ENCODE assay signal across 13 mouse cellular contexts in genomic region chr11:117946195-117946979, GRCm38 (mm10). TPM values are rescaled to one million over a fixed set of nuclear protein-coding genes. Genes with fewer than 3 reads are reported as not detected.
DNase-seq lines count a peak whose midpoint lies in the region; ATAC-seq lines count a peak whose summit lies in the region.
"Had no signal": no experiment of that assay in that cellular context is flagged by ENCODE, and none has a peak within 500 bp of the region (broad histone marks: within the 10 kb centered on the region; RNA-seq: fewer than 3 reads in every experiment).

No protein-coding gene starts in this region.

- WGBS in stomach, embryonic 16.5 days = 65% methylated on average over 11 of the region's 11 CpGs
- 84% methylated on average over 11 of the region's 11 CpGs for WGBS in midbrain, embryonic 16.5 days

- no peaks in the 10 kb centered on the region for H3K27me3 ChIP-seq in stomach, embryonic 16.5 days (ENCODE audit: control insufficient read depth, insufficient read depth, low read length)
- H3K27me3 ChIP-seq in midbrain, embryonic 16.5 days (ENCODE audit: control insufficient read depth, insufficient read depth, low read depth, low read length) = peaks cover 5% of the 10 kb centered on the region; the same call in 1 of the 2 replicates

- no peak overlapping the region for H3K4me3 ChIP-seq in stomach, embryonic 16.5 days (replicated peaks; ENCODE audit: low read length)
- no peak overlapping the region for H3K4me3 ChIP-seq in midbrain, embryonic 16.5 days (ENCODE audit: low read depth, low read length)
- H3K4me3 ChIP-seq: neural tube, embryonic 15.5 days had no signal

- no peaks in the 10 kb centered on the region for H3K9me3 ChIP-seq in stomach, embryonic 16.5 days (replicated peaks; ENCODE audit: control insufficient read depth, low read length)
- H3K9me3 ChIP-seq in midbrain, embryonic 16.5 days (replicated peaks; ENCODE audit: control insufficient read depth, low read length, poor library complexity, severe bottlenecking) = no peaks in the 10 kb centered on the region
- H3K9me3 ChIP-seq: neural tube, embryonic 15.5 days had no signal

- peak; percentile 44 for DNase-seq in adrenal gland, adult 2 months
- DNase-seq in adrenal gland, postnatal 10 days = no peak
- DNase-seq in lung, adult 18-20 months = peak; percentile 48 to 69
- no peak for DNase-seq in lung, postnatal 25 days (ENCODE audit: low spot score)
- peak; percentile 59 to 67 for DNase-seq in lung, postnatal 4 days
- no peak for DNase-seq in right cerebral cortex, adult 18-20 months
- DNase-seq: adrenal gland, postnatal 36 days; kidney, adult 2 months; right cerebral cortex, postnatal 4 days; thymus, postnatal 14 days had no signal

- H3K27ac ChIP-seq in stomach, embryonic 16.5 days (ENCODE audit: low read length) = peak overlapping the region; percentile 49
- no peak overlapping the region for H3K27ac ChIP-seq in midbrain, embryonic 16.5 days (ENCODE audit: low read length)
- H3K27ac ChIP-seq: neural tube, embryonic 15.5 days had no signal

- peaks cover 27% of the 10 kb centered on the region for H3K4me1 ChIP-seq in stomach, embryonic 16.5 days (ENCODE audit: control insufficient read depth, insufficient read depth, low read length)
- peaks cover 9% of the 10 kb centered on the region; the same call in 1 of the 2 replicates for H3K4me1 ChIP-seq in midbrain, embryonic 16.5 days (ENCODE audit: control insufficient read depth, insufficient read depth, low read length)

- no peaks in the 10 kb centered on the region for H3K36me3 ChIP-seq in stomach, embryonic 16.5 days (ENCODE audit: control insufficient read depth, insufficient read depth, low read length)
- no peaks in the 10 kb centered on the region for H3K36me3 ChIP-seq in midbrain, embryonic 16.5 days (ENCODE audit: control insufficient read depth, insufficient read depth, low read length)
- H3K36me3 ChIP-seq: neural tube, embryonic 15.5 days had no signal

- no peak overlapping the region for H3K9ac ChIP-seq in stomach, embryonic 16.5 days (ENCODE audit: low read length)
- no peak overlapping the region for H3K9ac ChIP-seq in midbrain, embryonic 16.5 days (ENCODE audit: low read depth, low read length)
- H3K9ac ChIP-seq: neural tube, embryonic 15.5 days had no signal

- ATAC-seq in stomach, embryonic 16.5 days (ENCODE audit: insufficient read depth, low FRiP score) = no peak
- no peak for ATAC-seq in midbrain, embryonic 16.5 days

- no peak overlapping the region for H3K4me2 ChIP-seq in stomach, embryonic 16.5 days (ENCODE audit: low read depth, low read length)
- H3K4me2 ChIP-seq in midbrain, embryonic 16.5 days (ENCODE audit: low read length) = no peak overlapping the region
- H3K4me2 ChIP-seq: neural tube, embryonic 15.5 days had no signal

RNA-seq across cellular contexts. Expression of gene Socs3, which starts 23.5 kb away (rescaled TPM):
- 1 to 10 TPM; 3.2 to 6.9 TPM for total RNA-seq in adrenal gland, adult 2 months (2021)
- 14.1 and 14.8 TPM in 2 replicates for polyA plus RNA-seq in adrenal gland, adult 2 months (2012; rRNA removed)
- 1 to 10 TPM; 5.0 to 9.0 TPM for total RNA-seq in adrenal gland, postnatal 10 days (2021)
- polyA plus RNA-seq in stomach, embryonic 16.5 days (2015; fragmentation: Nextera tagmentation; extraction: Ambion mirVana) = 16.1 and 17.4 TPM in 2 replicates
- 5.9 and 7.2 TPM in 2 replicates for polyA plus RNA-seq in midbrain, embryonic 16.5 days (2015; fragmentation: Nextera tagmentation; extraction: Ambion mirVana)

RNA-seq across cellular contexts. Expression of gene Pgs1, which starts 39.7 kb away (rescaled TPM):
- 10 to 100 TPM; 53.9 to 54.5 TPM for total RNA-seq in adrenal gland, adult 2 months (2021)
- polyA plus RNA-seq in adrenal gland, adult 2 months (2012; rRNA removed) = 99.4 and 165 TPM in 2 replicates
- total RNA-seq in adrenal gland, postnatal 10 days (2021) = 10 to 100 TPM; 30.9 to 31.0 TPM
- polyA plus RNA-seq in stomach, embryonic 16.5 days (2015; fragmentation: Nextera tagmentation; extraction: Ambion mirVana) = 32.1 and 37.1 TPM in 2 replicates
- 61.2 and 62.1 TPM in 2 replicates for polyA plus RNA-seq in midbrain, embryonic 16.5 days (2015; fragmentation: Nextera tagmentation; extraction: Ambion mirVana)

Comparison
In these comparisons a context has a peak if more than half of its experiments do, and no peak if none do; other contexts are left out.
1. DNase-seq: peak in adrenal gland, adult 2 months (single experiment), lung, adult 18-20 months (2 of 2) and lung, postnatal 4 days (2 of 2); none in adrenal gland, postnatal 10 days (single experiment), lung, postnatal 25 days (single experiment) and right cerebral cortex, adult 18-20 months (single experiment).